Mouse (Mus musculus): ENCODE results near the gene Ncoa5. TPM values are rescaled to one million over a fixed set of nuclear protein-coding genes. Genes with fewer than 3 reads are reported as not detected.

Gene Ncoa5
- polyA plus RNA-seq, 1 experiment, result 31.2 TPM

- Histone ChIP-seq H3K27me3 (ENCODE audit: control insufficient read depth, insufficient read depth, insufficient read length) (peaks cover 63% of the 10 kb centered on the region), H3K79me2 (ENCODE audit: control insufficient read depth, insufficient read depth) (no peaks in the 10 kb centered on the region), H3K79me3 (ENCODE audit: low read depth) (no peaks in the 10 kb centered on the region), H3ac (ENCODE audit: control insufficient read depth, insufficient read length, low read depth) (no peak overlapping the region), H3K36me3 (ENCODE audit: control insufficient read depth, insufficient read depth) (no peaks in the 10 kb centered on the region), H3K4me3 (ENCODE audit: insufficient read depth, poor library complexity, severe bottlenecking) (no peak overlapping the region)
- TF ChIP-seq MYOD1 (IDR thresholded peaks at IDR 0.05; ENCODE audit: control insufficient read depth, insufficient read length, low read depth) (no peak), MYOG (IDR thresholded peaks at IDR 0.05; ENCODE audit: control insufficient read depth, extremely low read depth, insufficient read length) (no peak), CTCF (IDR thresholded peaks at IDR 0.05; ENCODE audit: control insufficient read depth, insufficient read depth, insufficient read length) (no peak), CEBPB (IDR thresholded peaks at IDR 0.05; ENCODE audit: low read depth) (no peak), USF1 (IDR thresholded peaks at IDR 0.05; ENCODE audit: low read depth) (no peak), FOSL1 (IDR thresholded peaks at IDR 0.05; ENCODE audit: insufficient read depth, low read length, poor library complexity, severe bottlenecking) (no peak), MAX (IDR thresholded peaks at IDR 0.05) (no peak)
Measured at GRCm38 (mm10) chr2:164988777-164989176, 45.9 kb downstream of the Ncoa5 start.

- Histone ChIP-seq H3K79me2 (ENCODE audit: control insufficient read depth, insufficient read depth) (no peaks in the 10 kb centered on the region), H3K36me3 (ENCODE audit: control insufficient read depth, insufficient read depth) (no peaks in the 10 kb centered on the region), H3K4me3 (ENCODE audit: insufficient read depth, poor library complexity, severe bottlenecking) (no peak overlapping the region), H3K79me3 (ENCODE audit: low read depth) (no peaks in the 10 kb centered on the region), H3K27me3 (ENCODE audit: control insufficient read depth, insufficient read depth, insufficient read length) (peaks cover 77% of the 10 kb centered on the region), H3ac (ENCODE audit: control insufficient read depth, insufficient read length, low read depth) (no peak overlapping the region)
- no peak for TF ChIP-seq MYOG (IDR thresholded peaks at IDR 0.05; ENCODE audit: control insufficient read depth, extremely low read depth, insufficient read length)
- no peak for TF ChIP-seq MYOD1 (IDR thresholded peaks at IDR 0.05; ENCODE audit: control insufficient read depth, insufficient read length, low read depth)
- no peak for TF ChIP-seq USF1 (IDR thresholded peaks at IDR 0.05; ENCODE audit: low read depth)
- TF ChIP-seq CEBPB (IDR thresholded peaks at IDR 0.05; ENCODE audit: low read depth), result no peak
- no peak for TF ChIP-seq FOSL1 (IDR thresholded peaks at IDR 0.05; ENCODE audit: insufficient read depth, low read length, poor library complexity, severe bottlenecking)
- TF ChIP-seq MAX (IDR thresholded peaks at IDR 0.05), result no peak
- TF ChIP-seq CTCF (IDR thresholded peaks at IDR 0.05; ENCODE audit: control insufficient read depth, insufficient read depth, insufficient read length), result no peak
Measured at GRCm38 (mm10) chr2:164986371-164987027, 48.2 kb downstream of the Ncoa5 start.

GRCm38 (mm10) chr2:164985962-164986361, 48.7 kb downstream of the Ncoa5 start:
- no peaks in the 10 kb centered on the region for H3K79me3 ChIP-seq (ENCODE audit: low read depth)
- TF ChIP-seq MYOD1 (IDR thresholded peaks at IDR 0.05; ENCODE audit: control insufficient read depth, insufficient read length, low read depth), result no peak
- TF ChIP-seq CTCF (IDR thresholded peaks at IDR 0.05; ENCODE audit: control insufficient read depth, insufficient read depth, insufficient read length), result no peak
- TF ChIP-seq MYOG (IDR thresholded peaks at IDR 0.05; ENCODE audit: control insufficient read depth, extremely low read depth, insufficient read length), result no peak
- TF ChIP-seq USF1 (IDR thresholded peaks at IDR 0.05; ENCODE audit: low read depth), result no peak
- no peak for TF ChIP-seq CEBPB (IDR thresholded peaks at IDR 0.05; ENCODE audit: low read depth)
- TF ChIP-seq MAX (IDR thresholded peaks at IDR 0.05), result no peak
- no peak for TF ChIP-seq FOSL1 (IDR thresholded peaks at IDR 0.05; ENCODE audit: insufficient read depth, low read length, poor library complexity, severe bottlenecking)
- no peaks in the 10 kb centered on the region for H3K79me2 ChIP-seq (ENCODE audit: control insufficient read depth, insufficient read depth)
- H3ac ChIP-seq (ENCODE audit: control insufficient read depth, insufficient read length, low read depth), result no peak overlapping the region
- H3K36me3 ChIP-seq (ENCODE audit: control insufficient read depth, insufficient read depth), result no peaks in the 10 kb centered on the region
- no peak overlapping the region for H3K4me3 ChIP-seq (ENCODE audit: insufficient read depth, poor library complexity, severe bottlenecking)
- peaks cover 72% of the 10 kb centered on the region for H3K27me3 ChIP-seq (ENCODE audit: control insufficient read depth, insufficient read depth, insufficient read length)

GRCm38 (mm10) chr2:164979749-164980148, 54.9 kb downstream of the Ncoa5 start:
- peaks cover 34% of the 10 kb centered on the region for H3K27me3 ChIP-seq (ENCODE audit: control insufficient read depth, insufficient read depth, insufficient read length)
- no peaks in the 10 kb centered on the region for H3K79me3 ChIP-seq (ENCODE audit: low read depth)
- H3K36me3 ChIP-seq (ENCODE audit: control insufficient read depth, insufficient read depth), result no peaks in the 10 kb centered on the region
- H3K79me2 ChIP-seq (ENCODE audit: control insufficient read depth, insufficient read depth), result no peaks in the 10 kb centered on the region
- H3ac ChIP-seq (ENCODE audit: control insufficient read depth, insufficient read length, low read depth), result no peak overlapping the region
- H3K4me3 ChIP-seq (ENCODE audit: insufficient read depth, poor library complexity, severe bottlenecking), result no peak overlapping the region
- no peak for TF ChIP-seq MYOD1 (IDR thresholded peaks at IDR 0.05; ENCODE audit: control insufficient read depth, insufficient read length, low read depth)
- TF ChIP-seq CEBPB (IDR thresholded peaks at IDR 0.05; ENCODE audit: low read depth), result no peak
- TF ChIP-seq USF1 (IDR thresholded peaks at IDR 0.05; ENCODE audit: low read depth), result no peak
- TF ChIP-seq MAX (IDR thresholded peaks at IDR 0.05), result no peak
- no peak for TF ChIP-seq FOSL1 (IDR thresholded peaks at IDR 0.05; ENCODE audit: insufficient read depth, low read length, poor library complexity, severe bottlenecking)
- no peak for TF ChIP-seq CTCF (IDR thresholded peaks at IDR 0.05; ENCODE audit: control insufficient read depth, insufficient read depth, insufficient read length)
- TF ChIP-seq MYOG (IDR thresholded peaks at IDR 0.05; ENCODE audit: control insufficient read depth, extremely low read depth, insufficient read length), result no peak

GRCm38 (mm10) chr2:164975611-164976010, 59.1 kb downstream of the Ncoa5 start:
- Histone ChIP-seq H3K4me3 (ENCODE audit: insufficient read depth, poor library complexity, severe bottlenecking) (no peak overlapping the region), H3K27me3 (ENCODE audit: control insufficient read depth, insufficient read depth, insufficient read length) (peaks cover 48% of the 10 kb centered on the region)

More at GRCm38 (mm10) chr2:164975611-164976010, 59.1 kb downstream of the Ncoa5 start:
- Histone ChIP-seq H3ac (ENCODE audit: control insufficient read depth, insufficient read length, low read depth) (no peak overlapping the region), H3K79me3 (ENCODE audit: low read depth) (no peaks in the 10 kb centered on the region), H3K79me2 (ENCODE audit: control insufficient read depth, insufficient read depth) (no peaks in the 10 kb centered on the region), H3K36me3 (ENCODE audit: control insufficient read depth, insufficient read depth) (no peaks in the 10 kb centered on the region)
- TF ChIP-seq CTCF (IDR thresholded peaks at IDR 0.05; ENCODE audit: control insufficient read depth, insufficient read depth, insufficient read length), result no peak
- TF ChIP-seq FOSL1 (IDR thresholded peaks at IDR 0.05; ENCODE audit: insufficient read depth, low read length, poor library complexity, severe bottlenecking), result no peak
- TF ChIP-seq MYOG (IDR thresholded peaks at IDR 0.05; ENCODE audit: control insufficient read depth, extremely low read depth, insufficient read length), result no peak
- no peak for TF ChIP-seq MAX (IDR thresholded peaks at IDR 0.05)
- TF ChIP-seq MYOD1 (IDR thresholded peaks at IDR 0.05; ENCODE audit: control insufficient read depth, insufficient read length, low read depth), result no peak
- no peak for TF ChIP-seq CEBPB (IDR thresholded peaks at IDR 0.05; ENCODE audit: low read depth)
- TF ChIP-seq USF1 (IDR thresholded peaks at IDR 0.05; ENCODE audit: low read depth), result no peak

Measured in C2C12 (cell line).